Mouse (Mus musculus): ENCODE data around the gene Ppp1r15a.

- TF ChIP-seq TAL1 (IDR thresholded peaks at IDR 0.05; ENCODE audit: low read length) (no peak), GATA1 (IDR thresholded peaks at IDR 0.05; ENCODE audit: low read length) (no peak)
Measured at GRCm38 (mm10) chr7:45522957-45523676, 3.0 kb downstream of the Ppp1r15a start.

Measured in erythroblast, embryonic 14.5 days (primary cell).